Mouse (Mus musculus) liver, embryonic 15.5 days (tissue): ENCODE measurements around the gene Atf1. TPM values are rescaled to one million over a fixed set of nuclear protein-coding genes. Genes with fewer than 3 reads are reported as not detected.
"Not testable (repeated sequence)": the region's sequence is repeated elsewhere in the genome, so short reads cannot be mapped to it uniquely, and the experiment has no call there.

Experiments used
- ATAC-seq: fragments of 200-750 bp; cut with Nextera tagmentation; 2 replicates; pipeline ENCODE4 v1.8.0; 2017; ENCODE audit warnings: moderate number of reproducible peaks, mild to moderate bottlenecking, moderate library complexity; ENCODE audit not compliant: insufficient read depth
- H3K27ac ChIP-seq: fragments of 300-500 bp; sonication (generic); replicated peaks from 2 replicates; pipeline ENCODE4 v1.5.1; 2015; ENCODE audit warnings: mild to moderate bottlenecking, inconsistent platforms
- H3K27me3 ChIP-seq: fragments of 300-500 bp; sonication (generic); 2 replicates; pipeline ENCODE4 v1.6.1; 2015; ENCODE audit warnings: mild to moderate bottlenecking, inconsistent platforms
- H3K36me3 ChIP-seq: fragments of 300-500 bp; sonication (generic); replicated peaks from 2 replicates; pipeline ENCODE4 v1.6.1; 2015; ENCODE audit warnings: moderate library complexity, mild to moderate bottlenecking, inconsistent platforms
- H3K4me1 ChIP-seq: fragments of 300-500 bp; sonication (generic); replicated peaks from 2 replicates; pipeline ENCODE4 v1.6.1; 2015; ENCODE audit warnings: inconsistent platforms
- H3K4me2 ChIP-seq: fragments of 300-500 bp; sonication (generic); 2 replicates; pipeline ENCODE4 v1.6.1; 2015; ENCODE audit warnings: moderate library complexity, mild to moderate bottlenecking, inconsistent platforms
- H3K4me3 ChIP-seq: fragments of 300-500 bp; sonication (generic); replicated peaks from 2 replicates; pipeline ENCODE4 v1.5.1; 2015; ENCODE audit warnings: mild to moderate bottlenecking, inconsistent platforms
- H3K9ac ChIP-seq: fragments of 300-500 bp; sonication (generic); 2 replicates; pipeline ENCODE4 v1.6.1; 2015; ENCODE audit warnings: moderate library complexity, mild to moderate bottlenecking, inconsistent platforms
- H3K9me3 ChIP-seq: fragments of 300-500 bp; sonication (generic); replicated peaks from 2 replicates; pipeline ENCODE4 v1.6.1; 2016; ENCODE audit warnings: inconsistent platforms
- WGBS: fragments of 180-500 bp; shearing (Covaris S2); methylation state at CpG from one replicate; pipeline ENCODE4 v1.1.7; 2015; ENCODE audit warnings: mixed read lengths; ENCODE audit not compliant: insufficient replicate concordance; 5-methylcytosine and 5-hydroxymethylcytosine counted together
- polyA plus RNA-seq: library from polyadenylated mRNA; unstranded; fragments of >200 nt; fragmentation: Nextera tagmentation; extraction: Ambion mirVana; gene quantifications from 2 replicates; pipeline ENCODE4 v1.2.1, GENCODE M21; 2015

The Atf1 gene
- polyA plus RNA-seq, 1 experiment from 2014 or later, result 34.4 TPM

DNA sequence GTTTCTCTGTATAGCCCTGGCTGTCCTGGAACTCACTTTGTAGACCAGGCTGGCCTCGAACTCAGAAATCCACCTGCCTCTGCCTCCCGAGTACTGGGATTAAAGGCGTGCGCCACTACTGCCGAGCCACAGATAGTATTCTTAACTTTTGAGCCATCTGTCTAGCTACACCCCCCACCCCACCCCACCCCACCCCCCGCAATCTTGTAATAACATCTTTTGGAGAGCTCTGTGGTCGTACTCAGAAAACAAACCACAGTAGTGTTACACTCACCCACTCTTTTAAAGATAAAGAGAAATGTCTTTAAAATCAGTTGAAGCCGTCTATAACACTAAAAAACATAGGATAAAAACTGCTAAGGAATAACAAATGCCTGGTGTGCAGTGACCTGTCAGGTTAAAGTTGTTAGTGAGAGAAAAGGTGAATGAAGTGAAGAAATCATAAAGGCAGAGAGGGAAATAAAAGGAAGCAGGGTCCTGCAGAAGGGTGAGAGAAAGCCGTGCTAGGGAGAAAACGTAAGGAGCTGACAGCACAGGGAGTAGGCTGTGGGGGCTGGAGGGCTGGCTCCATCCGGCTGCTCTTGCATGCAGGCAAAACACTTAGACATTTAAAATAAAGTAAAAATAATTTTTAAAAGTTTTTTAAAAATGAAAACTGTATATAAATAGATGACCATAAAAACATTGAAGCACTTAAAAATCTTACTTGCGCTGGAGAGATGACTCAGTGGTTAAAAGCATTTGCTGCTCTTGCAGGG lies 7.8 kb downstream of the Atf1 start:
- Histone ChIP-seq H3K4me3 (no peak overlapping the region), H3K27ac (peak overlapping the region; percentile 59), H3K36me3 (peaks cover 83% of the 10 kb centered on the region), H3K9me3 (no peaks in the 10 kb centered on the region), H3K27me3 (no peaks in the 10 kb centered on the region), H3K4me2 (no peak overlapping the region), H3K4me1 (peaks cover 43% of the 10 kb centered on the region), H3K9ac (no peak overlapping the region)
- peak; percentile 25; the same call in 1 of the 2 replicates for ATAC-seq
- WGBS, result 47% methylated on average over 12 of the region's 12 CpGs

DNA sequence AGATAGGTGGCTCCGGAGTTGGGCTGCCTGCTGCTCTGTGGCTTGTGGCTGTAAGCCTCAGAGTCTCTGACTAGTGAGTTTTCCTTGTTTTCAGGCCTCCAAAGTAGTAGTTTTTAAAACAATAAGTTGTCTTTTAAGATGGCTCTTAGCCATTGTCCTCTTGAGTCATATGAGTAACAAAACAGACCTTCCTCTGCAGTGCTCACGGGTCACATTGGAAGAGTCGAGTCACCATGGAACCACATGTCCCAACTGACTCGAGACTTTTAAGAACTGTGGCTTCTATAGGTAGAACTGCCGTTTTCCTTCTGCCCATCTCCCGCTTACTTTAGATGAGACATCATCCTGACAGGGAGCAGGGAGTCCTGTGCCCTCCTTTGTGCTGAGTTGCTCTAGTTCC lies 9.3 kb downstream of the Atf1 start:
- 72% methylated on average over 6 of the region's 6 CpGs for WGBS
- Histone ChIP-seq H3K4me2 (no peak overlapping the region), H3K9ac (no peak overlapping the region), H3K4me3 (no peak overlapping the region), H3K9me3 (no peaks in the 10 kb centered on the region), H3K36me3 (peaks cover 98% of the 10 kb centered on the region), H3K4me1 (peaks cover 27% of the 10 kb centered on the region), H3K27me3 (no peaks in the 10 kb centered on the region), H3K27ac (no peak overlapping the region)
- ATAC-seq, result no peak

DNA sequence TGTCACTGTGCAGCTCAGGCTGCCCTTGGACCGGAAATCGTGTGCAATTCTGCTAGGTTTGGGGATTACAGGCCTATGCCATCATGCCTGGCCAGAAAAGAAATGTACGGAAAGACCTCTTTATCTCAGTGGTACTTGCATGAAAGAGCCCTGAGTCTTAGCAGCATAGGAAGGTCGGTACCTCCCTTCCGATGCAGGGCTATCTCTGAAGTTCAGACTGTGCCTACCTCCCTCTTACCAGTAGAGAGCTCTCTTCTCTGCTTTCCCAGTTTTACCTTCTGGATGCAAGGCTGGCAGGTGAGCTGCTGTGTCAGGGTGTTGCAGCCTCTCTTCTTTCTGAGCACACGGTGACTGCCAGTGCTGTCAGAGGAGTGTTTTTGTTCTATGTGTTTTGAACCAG lies 14.2 kb downstream of the Atf1 start:
- Histone ChIP-seq H3K27ac (no peak overlapping the region), H3K4me1 (no peaks in the 10 kb centered on the region), H3K4me3 (no peak overlapping the region), H3K9ac (no peak overlapping the region), H3K9me3 (no peaks in the 10 kb centered on the region), H3K27me3 (no peaks in the 10 kb centered on the region), H3K36me3 (peaks cover 99% of the 10 kb centered on the region), H3K4me2 (no peak overlapping the region)
- 72% methylated on average over 6 of the region's 6 CpGs for WGBS
- ATAC-seq, result no peak

DNA sequence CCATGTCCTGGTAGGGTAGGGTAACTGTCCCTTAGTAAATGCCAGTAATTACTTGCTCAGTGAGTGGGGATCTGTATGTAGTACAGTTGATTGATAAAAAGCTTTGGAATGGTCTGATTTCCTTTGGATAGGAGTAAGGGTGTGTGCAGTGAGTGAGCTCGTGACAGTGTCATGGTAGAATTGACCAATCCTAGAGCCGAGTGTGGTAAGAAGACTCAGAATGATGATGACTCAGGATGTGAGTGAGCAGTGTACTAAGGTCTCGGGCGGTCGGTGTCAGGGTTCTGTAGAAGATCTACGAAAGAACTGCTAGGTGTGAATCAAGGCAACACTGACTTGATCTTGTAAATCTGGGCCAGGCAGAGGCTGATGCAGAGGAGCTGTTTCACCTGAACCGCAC lies 18.3 kb downstream of the Atf1 start:
- peaks cover 100% of the 10 kb centered on the region for H3K36me3 ChIP-seq
- no peak overlapping the region for H3K4me3 ChIP-seq
- WGBS, result 91% methylated on average over 7 of the region's 7 CpGs
- no peak overlapping the region for H3K4me2 ChIP-seq
- H3K27me3 ChIP-seq, result no peaks in the 10 kb centered on the region
- no peak overlapping the region for H3K9ac ChIP-seq
- H3K4me1 ChIP-seq, result no peaks in the 10 kb centered on the region
- H3K9me3 ChIP-seq, result no peaks in the 10 kb centered on the region
- no peak overlapping the region for H3K27ac ChIP-seq
- no peak for ATAC-seq

DNA sequence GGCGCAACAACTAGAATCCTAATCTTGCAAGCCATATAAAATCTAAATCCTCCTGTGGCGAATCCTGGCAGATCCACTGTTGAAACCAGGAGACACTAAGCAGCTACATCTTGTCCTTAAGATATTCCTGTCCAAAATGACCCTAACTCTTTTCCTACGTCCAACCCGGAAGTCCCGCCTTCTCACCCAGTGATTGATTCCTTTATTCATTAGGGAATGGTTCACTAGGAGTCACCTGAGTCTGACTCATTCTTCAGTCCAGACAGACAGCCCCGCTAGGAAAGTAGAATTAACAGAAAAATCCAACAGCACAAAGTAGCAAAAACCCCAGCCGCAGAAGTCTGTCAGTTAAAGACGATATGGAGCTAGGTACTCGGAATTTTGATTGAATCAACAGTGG lies 19.7 kb downstream of the Atf1 start:
- H3K4me2 ChIP-seq, result no peak overlapping the region
- H3K27ac ChIP-seq, result no peak overlapping the region
- ATAC-seq, result no peak
- H3K9ac ChIP-seq, result no peak overlapping the region
- no peaks in the 10 kb centered on the region for H3K27me3 ChIP-seq
- WGBS, result 87% methylated on average over 9 of the region's 9 CpGs
- H3K36me3 ChIP-seq, result peaks cover 100% of the 10 kb centered on the region
- H3K9me3 ChIP-seq, result no peaks in the 10 kb centered on the region
- H3K4me3 ChIP-seq, result no peak overlapping the region
- H3K4me1 ChIP-seq, result no peaks in the 10 kb centered on the region

DNA sequence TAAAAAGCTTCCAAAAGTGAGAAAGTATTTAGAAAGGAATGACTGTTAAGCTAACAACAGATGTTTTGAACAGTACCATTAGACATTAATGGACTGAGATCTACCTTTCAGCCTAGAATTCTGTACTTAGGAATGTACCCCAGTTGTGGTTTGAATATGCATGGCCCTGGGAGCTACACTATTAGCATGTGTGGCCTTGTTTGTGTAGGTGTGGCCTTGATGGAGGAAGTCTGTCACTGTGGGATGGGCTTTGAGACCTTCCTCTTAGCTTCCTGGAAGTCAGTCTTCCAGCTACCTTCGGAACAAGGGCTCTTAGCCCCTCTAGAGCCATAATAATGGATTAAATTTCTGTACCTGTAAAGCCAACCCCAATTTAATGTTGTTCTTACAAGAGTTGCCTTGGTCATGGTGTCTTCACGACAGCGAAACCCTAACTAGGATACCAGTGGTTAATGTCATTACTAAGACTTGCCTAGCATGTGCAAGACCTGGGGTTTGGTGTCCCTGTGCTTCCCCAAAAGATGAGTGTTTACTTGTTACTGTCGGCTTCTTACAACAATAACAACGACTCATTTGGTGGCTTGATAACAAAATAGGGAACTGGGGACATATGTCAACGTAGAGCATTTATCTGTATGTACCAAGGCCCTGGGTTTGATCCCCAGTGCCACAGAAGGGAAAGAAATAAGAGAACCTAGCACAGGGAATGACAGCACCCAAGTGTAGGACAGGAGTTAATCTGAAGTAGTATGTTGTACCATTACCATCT lies 21.2 kb downstream of the Atf1 start:
- Histone ChIP-seq H3K9ac (no peak overlapping the region), H3K27ac (no peak overlapping the region), H3K9me3 (no peaks in the 10 kb centered on the region), H3K36me3 (peaks cover 99% of the 10 kb centered on the region), H3K4me3 (no peak overlapping the region), H3K4me1 (no peaks in the 10 kb centered on the region), H3K4me2 (no peak overlapping the region), H3K27me3 (no peaks in the 10 kb centered on the region)
- WGBS, result 71% methylated on average over 6 of the region's 6 CpGs
- no peak for ATAC-seq

DNA sequence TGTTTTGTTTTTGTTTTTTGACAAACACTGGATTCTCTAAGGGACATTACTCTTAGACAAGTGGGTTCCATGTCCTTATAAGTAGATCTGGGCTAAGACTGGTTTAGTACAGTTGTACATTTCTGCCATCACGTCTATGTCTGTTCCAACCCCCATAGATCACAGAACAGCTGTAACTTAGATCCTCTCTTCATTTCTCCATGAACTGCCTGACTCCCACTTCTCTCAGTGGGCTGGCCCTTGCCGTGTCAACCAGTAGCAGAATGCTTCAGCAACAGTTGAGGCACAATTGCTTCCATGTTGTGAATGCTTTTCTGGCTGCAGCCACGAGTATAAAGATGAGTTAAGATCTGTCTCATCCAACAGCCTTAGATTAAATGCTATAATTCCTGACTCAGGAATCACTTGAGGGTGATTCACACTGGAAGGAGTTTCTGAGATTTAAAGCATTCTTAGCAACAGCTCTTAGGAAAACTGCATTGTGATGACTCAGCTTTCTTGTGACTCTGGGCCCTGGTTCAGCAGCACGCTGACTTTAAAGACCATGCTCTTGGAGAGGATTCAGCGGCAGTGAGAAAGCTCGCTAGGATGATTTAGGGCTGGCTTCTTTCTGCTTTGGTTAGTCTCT lies 23.6 kb downstream of the Atf1 start:
- Histone ChIP-seq H3K36me3 (peaks cover 99% of the 10 kb centered on the region), H3K9me3 (no peaks in the 10 kb centered on the region), H3K9ac (no peak overlapping the region), H3K27ac (no peak overlapping the region), H3K27me3 (no peaks in the 10 kb centered on the region), H3K4me1 (no peaks in the 10 kb centered on the region), H3K4me2 (no peak overlapping the region), H3K4me3 (no peak overlapping the region)
- ATAC-seq, result no peak
- WGBS, result 86% methylated on average over 6 of the region's 6 CpGs

DNA sequence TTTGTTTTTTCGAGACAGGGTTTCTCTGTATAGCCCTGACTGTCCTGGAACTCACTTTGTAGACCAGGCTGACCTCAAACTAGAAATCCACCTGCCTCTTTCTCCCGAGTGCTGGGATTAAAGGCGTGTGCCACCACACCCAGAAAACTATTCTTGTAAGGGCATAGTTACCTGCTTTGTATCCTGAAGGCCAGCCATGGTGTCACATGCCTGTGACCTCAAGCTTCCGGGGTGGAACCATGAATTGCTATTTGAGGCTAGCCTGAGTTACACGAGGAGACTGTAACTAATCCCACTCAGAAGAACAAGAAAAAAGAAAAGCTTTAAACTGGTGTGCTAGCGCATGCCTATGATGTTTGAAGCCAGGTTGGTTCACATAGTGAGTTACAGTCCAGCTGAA lies 28.8 kb downstream of the Atf1 start:
- H3K4me1 ChIP-seq, result no peaks in the 10 kb centered on the region
- H3K36me3 ChIP-seq, result peaks cover 87% of the 10 kb centered on the region
- H3K4me2 ChIP-seq, result no peak overlapping the region
- no peak for ATAC-seq
- no peak overlapping the region for H3K9ac ChIP-seq
- WGBS, result 80% methylated on average over 6 of the region's 6 CpGs
- H3K4me3 ChIP-seq, result no peak overlapping the region
- no peaks in the 10 kb centered on the region for H3K27me3 ChIP-seq
- H3K27ac ChIP-seq, result no peak overlapping the region
- H3K9me3 ChIP-seq, result no peaks in the 10 kb centered on the region

DNA sequence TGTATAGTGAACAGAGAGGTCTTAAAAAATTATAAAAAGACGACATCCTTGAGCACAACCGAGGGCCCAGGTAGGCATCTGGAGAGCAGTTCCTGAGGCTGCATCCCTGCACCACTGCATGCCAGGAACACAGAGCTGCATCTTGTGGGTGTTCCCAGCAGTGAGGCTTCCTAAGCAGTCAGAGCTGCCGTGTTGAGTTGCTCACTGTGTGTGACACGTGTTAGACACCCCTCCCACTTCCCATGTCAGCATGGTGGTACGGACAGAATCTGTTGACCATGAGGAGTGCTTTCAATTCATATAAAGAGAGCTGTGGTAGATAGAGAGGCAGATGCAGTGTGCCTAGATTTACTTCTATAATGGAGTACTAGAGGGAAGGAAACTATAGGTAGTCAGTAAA lies 29.7 kb downstream of the Atf1 start:
- peaks cover 81% of the 10 kb centered on the region for H3K36me3 ChIP-seq
- H3K9me3 ChIP-seq, result no peaks in the 10 kb centered on the region
- WGBS, result 77% methylated on average over 5 of the region's 5 CpGs
- H3K4me3 ChIP-seq, result no peak overlapping the region
- no peak overlapping the region for H3K4me2 ChIP-seq
- no peak overlapping the region for H3K9ac ChIP-seq
- H3K4me1 ChIP-seq, result no peaks in the 10 kb centered on the region
- no peak for ATAC-seq
- no peaks in the 10 kb centered on the region for H3K27me3 ChIP-seq
- H3K27ac ChIP-seq, result no peak overlapping the region

DNA sequence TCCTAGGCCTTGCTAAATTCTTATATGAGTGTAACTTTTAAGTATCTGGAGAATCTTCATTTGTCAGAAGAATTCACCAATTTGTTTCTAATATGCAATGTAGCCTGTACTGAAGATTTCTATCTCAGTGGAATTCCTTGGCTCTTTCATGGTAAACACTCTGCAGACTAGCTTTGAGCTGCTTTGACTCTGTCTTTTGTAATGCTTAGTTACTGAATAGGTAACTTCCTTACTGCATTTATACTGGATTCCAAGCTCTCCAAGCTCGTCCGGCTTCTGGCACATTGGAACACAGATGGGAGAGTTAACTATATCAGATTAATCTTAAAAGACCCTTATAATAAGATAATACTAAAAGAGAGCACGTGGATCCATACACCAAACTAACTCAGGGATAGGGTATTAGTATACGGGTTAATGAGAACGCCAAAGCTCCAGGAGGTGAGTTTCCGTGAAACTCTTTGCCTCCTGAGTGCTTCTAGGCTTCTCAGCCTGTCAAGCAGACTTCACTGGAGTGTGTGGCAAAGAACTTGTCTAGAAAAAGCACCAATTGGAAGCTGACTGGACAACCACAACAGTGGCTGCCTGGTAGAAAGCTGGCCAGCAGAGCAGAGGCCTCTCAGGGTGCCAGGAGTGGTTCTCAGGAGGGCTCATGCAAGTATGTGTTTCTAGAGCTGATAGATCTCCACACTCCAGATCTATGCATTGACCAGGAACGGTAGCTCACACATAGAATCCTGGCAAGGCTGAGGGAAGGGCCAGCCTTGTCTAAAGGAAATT lies 31.2 kb downstream of the Atf1 start:
- Histone ChIP-seq H3K27ac (no peak overlapping the region), H3K4me2 (no peak overlapping the region), H3K36me3 (peaks cover 67% of the 10 kb centered on the region), H3K9ac (no peak overlapping the region), H3K4me1 (no peaks in the 10 kb centered on the region), H3K27me3 (no peaks in the 10 kb centered on the region), H3K4me3 (no peak overlapping the region), H3K9me3 (no peaks in the 10 kb centered on the region)
- no peak for ATAC-seq
- WGBS, result 92% methylated on average over 7 of the region's 7 CpGs

DNA sequence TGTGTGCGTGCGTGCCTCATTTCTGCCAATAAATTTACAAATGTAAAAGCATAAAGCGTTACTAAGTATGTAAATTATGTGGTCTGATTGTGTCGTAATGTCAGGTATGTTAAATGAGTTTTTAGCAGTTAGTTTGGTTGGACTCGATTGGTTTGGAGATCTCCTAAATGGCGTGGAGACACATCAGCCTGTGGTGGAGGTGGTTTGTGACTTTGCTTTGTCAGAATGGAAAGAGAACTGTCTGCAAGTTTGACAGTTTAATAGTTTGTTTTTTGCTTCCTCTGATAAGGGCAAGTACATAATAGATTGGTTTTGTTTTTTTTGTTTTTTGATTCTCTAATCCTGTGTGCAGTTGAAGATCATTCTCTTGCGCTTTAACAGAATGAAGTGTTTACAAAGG lies 32.7 kb downstream of the Atf1 start:
- not testable (repeated sequence) for H3K9ac ChIP-seq, H3K4me2 ChIP-seq, H3K9me3 ChIP-seq, H3K27me3 ChIP-seq, ATAC-seq, H3K27ac ChIP-seq, H3K4me1 ChIP-seq, H3K4me3 ChIP-seq
- 82% methylated on average over 7 of the region's 7 CpGs for WGBS
- H3K36me3 ChIP-seq, result peaks cover 52% of the 10 kb centered on the region
